Mouse (Mus musculus): Measurements from ENCODE around the gene Cnga4. TPM values are rescaled to one million over a fixed set of nuclear protein-coding genes. Genes with fewer than 3 reads are reported as not detected.
"Not testable (repeated sequence)": the region's sequence is repeated elsewhere in the genome, so short reads cannot be mapped to it uniquely, and the experiment has no call there.

Gene Cnga4
- total and polyA plus RNA-seq, 3 experiments: not detected

GRCm38 (mm10) chr7:105441426-105441825 is 37.1 kb downstream of the Cnga4 start:
- Histone ChIP-seq H3K27me3 (ENCODE audit: insufficient read depth, low read length) (no peaks in the 10 kb centered on the region), H3K9me3 (replicated peaks) (no peaks in the 10 kb centered on the region), H3K36me3 (replicated peaks) (no peaks in the 10 kb centered on the region), H3K4me1 (ENCODE audit: insufficient read depth, low read depth, low read length) (no peaks in the 10 kb centered on the region), H3K4me3 (ENCODE audit: low read depth, low read length) (no peak overlapping the region)
- TF ChIP-seq CTCF (IDR thresholded peaks at IDR 0.05; ENCODE audit: low read depth, low read length): no peak
- no peak for TF ChIP-seq GATA1 (IDR thresholded peaks at IDR 0.05; ENCODE audit: borderline replicate concordance, low read length)
- no peak for TF ChIP-seq TAL1 (conservative IDR thresholded peaks at IDR 0.05; ENCODE audit: low read depth, low read length)
- TF ChIP-seq POLR2AphosphoS5 (IDR thresholded peaks at IDR 0.05; ENCODE audit: insufficient replicate concordance, low read depth, low read length): no peak
- DNase-seq (ENCODE audit: low spot score) (no peak), ATAC-seq (ENCODE audit: extremely low read depth, insufficient number of reproducible peaks, low FRiP score, poor library complexity, severe bottlenecking) (no peak)

GRCm38 (mm10) chr7:105445076-105445475 is 40.7 kb downstream of the Cnga4 start:
- no peak for TF ChIP-seq TAL1 (conservative IDR thresholded peaks at IDR 0.05; ENCODE audit: low read depth, low read length)
- no peak for TF ChIP-seq GATA1 (IDR thresholded peaks at IDR 0.05; ENCODE audit: borderline replicate concordance, low read length)
- TF ChIP-seq GATA2 (IDR thresholded peaks at IDR 0.05; ENCODE audit: borderline replicate concordance, low read depth, low read length): no peak
- TF ChIP-seq CTCF (IDR thresholded peaks at IDR 0.05; ENCODE audit: low read depth, low read length): no peak
- no peak for TF ChIP-seq POLR2AphosphoS5 (IDR thresholded peaks at IDR 0.05; ENCODE audit: insufficient replicate concordance, low read depth, low read length)
- H3K4me1 ChIP-seq (ENCODE audit: insufficient read depth, low read depth, low read length): no peaks in the 10 kb centered on the region
- no peaks in the 10 kb centered on the region for H3K9me3 ChIP-seq (replicated peaks)
- H3K36me3 ChIP-seq (replicated peaks): no peaks in the 10 kb centered on the region
- no peak overlapping the region for H3K4me3 ChIP-seq (ENCODE audit: low read depth, low read length)
- no peak for ATAC-seq (ENCODE audit: extremely low read depth, insufficient number of reproducible peaks, low FRiP score, poor library complexity, severe bottlenecking)
- no peaks in the 10 kb centered on the region for H3K27me3 ChIP-seq (ENCODE audit: insufficient read depth, low read length)
- DNase-seq (ENCODE audit: low spot score): no peak

GRCm38 (mm10) chr7:105453345-105453744 is 49.0 kb downstream of the Cnga4 start:
- not testable (repeated sequence) for H3K4me1 ChIP-seq (ENCODE audit: insufficient read depth, low read depth, low read length); ATAC-seq (ENCODE audit: extremely low read depth, insufficient number of reproducible peaks, low FRiP score, poor library complexity, severe bottlenecking); H3K36me3 ChIP-seq (replicated peaks); DNase-seq (ENCODE audit: low spot score); H3K4me3 ChIP-seq (ENCODE audit: low read depth, low read length); H3K9me3 ChIP-seq (replicated peaks); H3K27me3 ChIP-seq (ENCODE audit: insufficient read depth, low read length)

Other genes with a start within 250 kb of the Cnga4 start
- gene Olfr684, start 240.9 kb upstream of the Cnga4 start, total RNA-seq (2014; fragmentation: Nextera tagmentation): not detected in 2 replicates
- gene Olfr684, start 240.9 kb upstream of the Cnga4 start, total RNA-seq (2017): 0.22 TPM in 1 of 2 replicates, not detected in the other
- not detected in 2 replicates for gene Olfr684, start 240.9 kb upstream of the Cnga4 start, polyA plus RNA-seq (2012)
- gene Olfr685, start 218.6 kb upstream of the Cnga4 start, total RNA-seq (2014; fragmentation: Nextera tagmentation): not detected in 2 replicates
- gene Olfr685, start 218.6 kb upstream of the Cnga4 start, total RNA-seq (2017): 0.11 and 0.12 TPM in 2 replicates
- gene Olfr685, start 218.6 kb upstream of the Cnga4 start, polyA plus RNA-seq (2012): not detected in 2 replicates
- not detected in 2 replicates for gene Olfr686, start 197.1 kb upstream of the Cnga4 start, total RNA-seq (2014; fragmentation: Nextera tagmentation)
- not detected in 2 replicates for gene Olfr686, start 197.1 kb upstream of the Cnga4 start, total RNA-seq (2017)
- gene Olfr686, start 197.1 kb upstream of the Cnga4 start, polyA plus RNA-seq (2012): not detected in 2 replicates
- gene Olfr688, start 116.5 kb upstream of the Cnga4 start, total RNA-seq (2014; fragmentation: Nextera tagmentation): not detected in 2 replicates
- not detected in 2 replicates for gene Olfr688, start 116.5 kb upstream of the Cnga4 start, total RNA-seq (2017)
- not detected in 2 replicates for gene Olfr688, start 116.5 kb upstream of the Cnga4 start, polyA plus RNA-seq (2012)
- gene Olfr689, start 93.4 kb upstream of the Cnga4 start, total RNA-seq (2014; fragmentation: Nextera tagmentation): not detected in 2 replicates
- under 0.01 and 0.11 TPM in 2 replicates for gene Olfr689, start 93.4 kb upstream of the Cnga4 start, total RNA-seq (2017)
- not detected in 2 replicates for gene Olfr689, start 93.4 kb upstream of the Cnga4 start, polyA plus RNA-seq (2012)
- gene Olfr690, start 70.5 kb upstream of the Cnga4 start, total RNA-seq (2014; fragmentation: Nextera tagmentation): not detected in 2 replicates
- 0.16 TPM in 1 of 2 replicates, not detected in the other for gene Olfr690, start 70.5 kb upstream of the Cnga4 start, total RNA-seq (2017)
- gene Olfr690, start 70.5 kb upstream of the Cnga4 start, polyA plus RNA-seq (2012): not detected in 2 replicates
- gene Olfr691, start 62.3 kb upstream of the Cnga4 start, total RNA-seq (2014; fragmentation: Nextera tagmentation): not detected in 2 replicates
- gene Olfr691, start 62.3 kb upstream of the Cnga4 start, total RNA-seq (2017): 0.06 and 0.22 TPM in 2 replicates
- gene Olfr691, start 62.3 kb upstream of the Cnga4 start, polyA plus RNA-seq (2012): not detected in 2 replicates
- not detected in 2 replicates for gene Olfr692, start 36.3 kb upstream of the Cnga4 start, total RNA-seq (2014; fragmentation: Nextera tagmentation)
- 0.12 TPM in 1 of 2 replicates, not detected in the other for gene Olfr692, start 36.3 kb upstream of the Cnga4 start, total RNA-seq (2017)
- gene Olfr692, start 36.3 kb upstream of the Cnga4 start, polyA plus RNA-seq (2012): not detected in 2 replicates
- not detected in 2 replicates for gene Gm5901, start 29.5 kb upstream of the Cnga4 start, total RNA-seq (2014; fragmentation: Nextera tagmentation)
- gene Gm5901, start 29.5 kb upstream of the Cnga4 start, total RNA-seq (2017): 0.12 and 0.16 TPM in 2 replicates
- not detected in 2 replicates for gene Gm5901, start 29.5 kb upstream of the Cnga4 start, polyA plus RNA-seq (2012)
- 41.9 and 42.1 TPM in 2 replicates for gene Fam160a2, start 4.5 kb upstream of the Cnga4 start, total RNA-seq (2014; fragmentation: Nextera tagmentation)
- gene Fam160a2, start 4.5 kb upstream of the Cnga4 start, total RNA-seq (2017): 11.4 and 16.3 TPM in 2 replicates
- 53.1 and 55.8 TPM in 2 replicates for gene Fam160a2, start 4.5 kb upstream of the Cnga4 start, polyA plus RNA-seq (2012)
- not detected in 2 replicates for gene Cckbr, start 21.2 kb downstream of the Cnga4 start, total RNA-seq (2014; fragmentation: Nextera tagmentation)
- 0.05 TPM in 1 of 2 replicates, not detected in the other for gene Cckbr, start 21.2 kb downstream of the Cnga4 start, total RNA-seq (2017)
- gene Cckbr, start 21.2 kb downstream of the Cnga4 start, polyA plus RNA-seq (2012): not detected in 2 replicates
- not detected in 2 replicates for gene Cavin3, start 77.7 kb downstream of the Cnga4 start, total RNA-seq (2014; fragmentation: Nextera tagmentation)
- gene Cavin3, start 77.7 kb downstream of the Cnga4 start, total RNA-seq (2017): 0.06 TPM in 1 of 2 replicates, not detected in the other
- gene Cavin3, start 77.7 kb downstream of the Cnga4 start, polyA plus RNA-seq (2012): not detected in 2 replicates
- gene Smpd1, start 149.8 kb downstream of the Cnga4 start, total RNA-seq (2014; fragmentation: Nextera tagmentation): 19.2 and 23.7 TPM in 2 replicates
- gene Smpd1, start 149.8 kb downstream of the Cnga4 start, total RNA-seq (2017): 14.5 and 22.4 TPM in 2 replicates
- 12.0 and 12.8 TPM in 2 replicates for gene Smpd1, start 149.8 kb downstream of the Cnga4 start, polyA plus RNA-seq (2012)
- not detected in 2 replicates for gene Apbb1, start 177.1 kb downstream of the Cnga4 start, total RNA-seq (2014; fragmentation: Nextera tagmentation)
- 0.27 and 0.64 TPM in 2 replicates for gene Apbb1, start 177.1 kb downstream of the Cnga4 start, total RNA-seq (2017)
- gene Apbb1, start 177.1 kb downstream of the Cnga4 start, polyA plus RNA-seq (2012): 0.02 and 0.03 TPM in 2 replicates
- gene Hpx, start 195.6 kb downstream of the Cnga4 start, total RNA-seq (2014; fragmentation: Nextera tagmentation): not detected in 2 replicates
- gene Hpx, start 195.6 kb downstream of the Cnga4 start, total RNA-seq (2017): not detected in 2 replicates
- gene Hpx, start 195.6 kb downstream of the Cnga4 start, polyA plus RNA-seq (2012): not detected in 2 replicates
- 12.0 and 16.7 TPM in 2 replicates for gene Trim3, start 229.0 kb downstream of the Cnga4 start, total RNA-seq (2014; fragmentation: Nextera tagmentation)
- gene Trim3, start 229.0 kb downstream of the Cnga4 start, total RNA-seq (2017): 9.3 and 11.5 TPM in 2 replicates
- 4.6 and 5.3 TPM in 2 replicates for gene Trim3, start 229.0 kb downstream of the Cnga4 start, polyA plus RNA-seq (2012)
- 24.0 and 53.0 TPM in 2 replicates for gene Timm10b, start 235.5 kb downstream of the Cnga4 start, total RNA-seq (2014; fragmentation: Nextera tagmentation)
- 131 and 174 TPM in 2 replicates for gene Timm10b, start 235.5 kb downstream of the Cnga4 start, total RNA-seq (2017)
- 261 and 308 TPM in 2 replicates for gene Timm10b, start 235.5 kb downstream of the Cnga4 start, polyA plus RNA-seq (2012)
- gene Arfip2, start 235.8 kb downstream of the Cnga4 start, total RNA-seq (2014; fragmentation: Nextera tagmentation): 22.8 and 34.7 TPM in 2 replicates
- 35.3 and 35.8 TPM in 2 replicates for gene Arfip2, start 235.8 kb downstream of the Cnga4 start, total RNA-seq (2017)
- 57.5 and 64.7 TPM in 2 replicates for gene Arfip2, start 235.8 kb downstream of the Cnga4 start, polyA plus RNA-seq (2012)
- 6.0 and 17.0 TPM in 2 replicates for gene Gm45799, start 236.0 kb downstream of the Cnga4 start, total RNA-seq (2014; fragmentation: Nextera tagmentation)
- 3.2 and 5.3 TPM in 2 replicates for gene Gm45799, start 236.0 kb downstream of the Cnga4 start, total RNA-seq (2017)
- 96.6 and 137 TPM in 2 replicates for gene Gm45799, start 236.0 kb downstream of the Cnga4 start, polyA plus RNA-seq (2012)
- gene Dnhd1, start 246.3 kb downstream of the Cnga4 start, total RNA-seq (2014; fragmentation: Nextera tagmentation): 2.2 and 2.9 TPM in 2 replicates
- gene Dnhd1, start 246.3 kb downstream of the Cnga4 start, total RNA-seq (2017): 1.9 and 2.1 TPM in 2 replicates
- 0.02 TPM in 1 of 2 replicates, not detected in the other for gene Dnhd1, start 246.3 kb downstream of the Cnga4 start, polyA plus RNA-seq (2012)

Data from G1E (cell line).